Mouse (Mus musculus) lung, adult 2 months (tissue): ENCODE measurements around the gene Anks1b. TPM values are rescaled to one million over a fixed set of nuclear protein-coding genes. Genes with fewer than 3 reads are reported as not detected.

Experiments used
- DNase-seq: peaks from one replicate; pipeline ENCODE4 v3.0.0; 2022
- H3K4me1 ChIP-seq: fragments of 200-500 bp; 2 replicates; pipeline ENCODE4 v1.6.1; 2011; ENCODE audit warnings: low read length; ENCODE audit not compliant: control insufficient read depth, insufficient read depth
- H3K4me3 ChIP-seq: fragments of 200-500 bp; replicated peaks from 2 replicates; pipeline ENCODE3; 2011; ENCODE audit warnings: low read depth, mild to moderate bottlenecking, control low read depth, low read length; ENCODE audit errors: extremely low read depth
- CTCF ChIP-seq: fragments of 200-500 bp; IDR thresholded peaks from 2 replicates; pipeline ENCODE4 v1.5.1; 2011; ENCODE audit warnings: mild to moderate bottlenecking, low read length, control low read depth; ENCODE audit not compliant: insufficient read depth
- POLR2A ChIP-seq: fragments of 200-500 bp; IDR thresholded peaks from 2 replicates; pipeline ENCODE4 v1.6.1; 2011; ENCODE audit warnings: low read depth, mild to moderate bottlenecking, control low read depth, low read length, borderline replicate concordance; ENCODE audit errors: extremely low read depth
- WGBS: fragments of 180-500 bp; shearing (Covaris S2); methylation state at CpG from one replicate; pipeline ENCODE4 v1.1.7; 2018; 5-methylcytosine and 5-hydroxymethylcytosine counted together
- polyA plus RNA-seq: library from polyadenylated mRNA; depleted of rRNA; stranded (reverse); fragments of >200 nt; gene quantifications from 2 replicates; pipeline ENCODE4 v1.2.3, GENCODE M21; 2012

Gene Anks1b
- polyA plus RNA-seq, 1 experiment, result 0.41 TPM

DNA sequence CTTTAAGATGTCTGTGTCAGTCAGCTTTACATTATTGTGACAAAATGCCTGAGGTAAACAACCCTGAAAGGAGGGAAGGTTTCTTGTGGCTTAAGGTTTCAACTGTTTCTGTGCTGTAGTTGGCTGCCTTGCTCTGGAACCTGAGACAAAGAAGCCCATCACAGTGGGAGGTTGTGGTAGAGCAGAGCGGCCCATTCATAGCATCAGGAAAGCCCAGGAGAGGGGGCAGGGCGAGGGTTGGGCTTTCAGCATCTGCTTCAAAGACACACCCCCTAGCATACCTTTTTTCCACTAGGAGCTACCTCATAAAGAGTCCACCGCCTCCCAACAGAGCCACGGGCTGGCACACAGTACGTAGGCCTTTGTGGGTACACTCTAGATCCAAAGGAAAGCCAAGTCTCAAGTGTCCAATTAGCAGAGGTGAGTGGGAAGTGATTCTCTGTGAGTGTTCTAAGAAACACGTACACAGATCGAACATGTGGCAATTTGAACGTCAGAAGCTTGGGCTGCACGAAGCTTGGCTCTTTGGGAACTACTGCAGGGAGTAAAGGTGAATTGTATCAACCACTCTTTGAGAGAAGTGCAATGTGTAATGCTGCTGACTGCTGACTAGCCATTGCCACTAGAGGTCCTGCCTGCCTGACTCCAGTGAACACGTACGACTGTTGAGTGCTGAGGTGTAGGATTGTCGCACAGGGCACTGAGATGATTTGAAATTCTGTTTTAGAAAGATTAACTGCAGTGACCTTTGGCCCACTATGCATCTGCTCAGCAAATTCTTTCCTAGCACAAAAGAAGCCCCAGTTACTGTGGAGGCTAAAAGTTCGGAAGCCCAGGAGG, 906.5 kb downstream of the Anks1b start:
- TF ChIP-seq POLR2A, result no peak
- TF ChIP-seq CTCF, result no peak
- H3K4me1 ChIP-seq, result no peaks in the 10 kb centered on the region
- WGBS, result 54% methylated on average over 13 of the region's 13 CpGs
- H3K4me3 ChIP-seq, result no peak overlapping the region
- no peak for DNase-seq

DNA sequence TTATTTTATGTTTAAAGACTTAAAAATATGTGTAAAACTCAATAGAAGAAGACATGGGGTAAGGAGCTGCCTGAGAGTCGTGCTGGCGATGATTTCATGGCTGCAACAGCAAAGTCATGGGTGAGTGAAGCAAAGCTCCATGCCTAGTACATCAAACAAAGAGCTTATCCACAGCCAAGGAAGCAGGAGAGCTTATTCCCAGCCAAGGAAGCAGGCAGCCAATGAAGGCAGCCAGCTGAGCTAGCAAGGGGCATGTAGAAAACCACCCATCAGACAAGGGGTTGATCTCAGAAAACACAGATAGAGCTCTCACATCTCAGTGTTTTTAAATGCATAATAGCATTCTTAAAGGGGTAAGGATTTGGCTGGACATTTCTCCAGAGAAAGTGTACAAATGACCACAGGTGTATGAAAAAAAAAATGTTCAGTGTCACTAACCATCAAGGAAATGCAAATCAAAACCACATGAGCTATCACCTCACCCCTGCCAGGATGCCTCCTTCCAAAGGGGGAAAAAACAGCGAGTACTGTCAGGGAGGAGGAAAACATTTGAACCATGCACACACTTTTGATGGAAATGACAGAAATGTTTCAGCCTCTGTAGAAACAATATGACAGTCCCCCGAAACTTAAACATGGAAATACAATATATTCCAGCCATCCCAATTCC, 911.8 kb downstream of the Anks1b start:
- no peak overlapping the region for H3K4me3 ChIP-seq
- WGBS, result 70% methylated on average over 4 of the region's 4 CpGs
- DNase-seq, result no peak

DNA sequence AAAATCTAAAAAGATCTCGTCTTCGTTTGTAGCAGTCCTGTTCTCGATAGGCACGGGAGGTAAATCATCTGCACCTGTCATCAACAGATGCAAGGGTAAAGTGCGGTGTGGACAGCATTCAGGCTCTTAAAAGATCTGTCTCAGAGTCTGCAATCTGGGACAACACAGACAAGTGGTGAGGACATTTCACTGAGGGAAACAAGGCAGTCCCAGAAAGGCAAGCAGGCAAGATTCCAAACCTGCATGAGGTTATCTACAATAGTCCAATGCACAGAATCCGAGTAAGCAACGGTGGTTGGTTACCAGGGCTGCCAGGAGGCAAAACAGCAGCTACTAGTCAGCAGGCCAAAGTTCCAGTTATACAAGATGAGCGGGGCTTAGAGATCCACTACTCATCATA, 912.4 kb downstream of the Anks1b start:
- TF ChIP-seq CTCF (no peak), POLR2A (no peak)
- WGBS, result 83% methylated on average over 8 of the region's 8 CpGs
- Histone ChIP-seq H3K4me1 (no peaks in the 10 kb centered on the region), H3K4me3 (no peak overlapping the region)
- no peak for DNase-seq

More for the DNA sequence above, 911.8 kb downstream of the Anks1b start:
- H3K4me1 ChIP-seq, result no peaks in the 10 kb centered on the region
- TF ChIP-seq POLR2A (no peak), CTCF (no peak)

DNA sequence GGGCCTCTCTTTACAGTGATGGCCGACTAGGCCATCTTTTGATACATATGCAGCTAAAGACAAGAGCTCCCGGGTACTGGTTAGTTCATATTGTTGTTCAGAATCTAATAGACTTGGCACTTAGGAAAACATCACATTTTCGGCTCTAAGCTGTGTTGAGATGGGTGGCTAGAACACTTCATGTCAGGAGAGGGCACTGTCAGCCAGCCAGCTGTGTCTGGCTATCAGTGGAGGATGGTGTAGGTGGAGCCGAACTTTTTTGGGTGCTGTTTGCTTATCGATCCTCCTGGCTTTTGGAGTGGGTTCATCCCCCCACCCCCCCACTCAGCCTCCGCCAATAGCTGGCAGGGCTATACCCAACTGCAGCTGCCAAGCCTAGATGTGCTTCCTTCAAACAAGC, 929.8 kb downstream of the Anks1b start:
- no peak for DNase-seq
- no peaks in the 10 kb centered on the region for H3K4me1 ChIP-seq
- H3K4me3 ChIP-seq, result no peak overlapping the region
- 38% methylated on average over 6 of the region's 6 CpGs for WGBS
- TF ChIP-seq CTCF (no peak), POLR2A (no peak)

DNA sequence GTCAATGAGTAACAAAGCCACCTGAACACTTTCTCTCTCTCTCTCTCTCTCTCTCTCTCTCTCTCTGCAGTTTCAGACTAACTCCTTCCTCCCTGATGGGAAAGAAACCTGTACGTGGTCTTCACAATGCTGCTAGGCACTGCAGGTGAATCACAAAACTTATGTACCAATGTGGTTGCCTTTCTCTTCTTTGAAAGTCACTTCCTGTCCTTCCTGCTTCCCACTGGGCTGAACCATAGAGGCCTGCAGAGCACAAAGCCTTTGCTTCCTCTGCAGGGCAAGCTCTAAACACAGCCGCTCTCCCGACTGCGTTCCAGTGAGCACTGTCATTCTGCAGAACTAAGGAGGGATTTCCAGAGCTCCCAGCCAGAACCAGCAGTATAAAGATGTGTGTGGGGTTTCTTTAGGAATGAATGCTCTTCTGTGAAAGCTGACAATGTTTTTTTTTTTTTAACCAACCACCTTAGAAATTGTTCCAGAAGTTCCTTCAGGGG, 931.3 kb downstream of the Anks1b start:
- no peaks in the 10 kb centered on the region for H3K4me1 ChIP-seq
- no peak overlapping the region for H3K4me3 ChIP-seq
- TF ChIP-seq POLR2A (no peak), CTCF (no peak)
- DNase-seq, result no peak
- WGBS, result 23% methylated on average over 4 of the region's 4 CpGs

DNA sequence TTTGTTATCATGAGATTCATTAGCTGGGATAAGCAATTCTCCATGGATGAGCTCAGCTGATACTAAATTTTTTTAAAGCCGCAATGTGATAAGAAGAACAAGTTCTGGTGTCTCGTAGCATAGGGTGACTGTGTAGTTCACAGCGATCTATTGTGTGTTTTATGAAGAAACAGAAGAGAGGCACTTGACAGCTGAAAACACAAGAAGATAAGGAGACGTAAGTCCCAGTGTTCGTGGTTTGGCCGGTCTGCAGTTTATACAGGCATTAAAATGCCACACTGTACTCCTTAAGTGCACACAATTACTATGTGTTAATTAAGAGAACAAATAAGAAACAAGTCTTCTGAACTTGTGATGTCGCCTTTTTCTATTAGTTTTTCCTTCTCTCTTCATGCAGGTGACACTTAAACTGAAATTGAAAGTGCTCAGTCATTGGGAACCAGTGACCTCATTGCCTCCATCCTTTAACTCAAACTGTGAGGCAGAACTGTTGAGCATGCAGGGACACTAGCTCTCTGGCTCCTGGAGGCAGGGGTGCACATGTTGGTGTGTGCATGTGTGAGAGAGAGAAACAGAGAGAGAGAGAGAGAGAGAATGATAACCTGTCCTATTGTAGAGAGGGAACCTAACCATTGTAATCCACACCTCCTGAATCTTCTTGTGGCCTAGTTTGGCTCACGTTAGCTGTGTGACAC, 935.5 kb downstream of the Anks1b start:
- DNase-seq, result no peak
- no peak overlapping the region for H3K4me3 ChIP-seq
- H3K4me1 ChIP-seq, result no peaks in the 10 kb centered on the region
- no peak for TF ChIP-seq CTCF
- TF ChIP-seq POLR2A, result no peak
- 74% methylated on average over 8 of the region's 8 CpGs for WGBS

DNA sequence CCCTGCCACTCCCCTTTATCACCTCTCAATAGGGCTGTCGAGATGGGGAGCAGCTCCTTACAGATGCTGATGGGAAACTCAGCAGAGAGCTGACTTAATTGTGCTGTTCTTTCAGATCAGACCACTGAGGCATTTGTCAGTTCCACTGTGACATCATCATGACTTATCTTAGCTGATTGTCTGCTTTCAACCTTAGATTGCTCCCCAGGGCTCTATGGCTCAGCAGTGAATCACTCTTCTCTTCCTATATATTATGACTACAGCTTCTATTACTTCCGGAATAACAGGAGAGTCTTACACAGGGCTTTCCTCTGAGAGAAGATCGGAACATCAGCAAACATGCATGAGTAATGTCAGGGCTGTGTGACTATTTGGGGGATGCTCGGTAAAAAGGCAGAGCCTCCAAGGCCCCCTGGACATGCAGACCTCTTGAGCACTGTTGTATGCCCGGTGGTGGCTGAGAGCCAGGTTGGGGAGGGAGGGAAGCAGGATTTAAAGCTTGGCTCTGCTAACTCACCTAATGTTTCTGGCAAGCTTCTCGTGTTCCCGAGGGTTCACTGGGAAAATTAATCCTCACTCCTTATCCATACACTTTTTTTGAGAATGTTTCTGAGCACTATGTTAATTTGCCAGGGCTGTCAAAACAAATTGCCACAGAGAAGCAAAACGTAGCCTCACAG, 936.7 kb downstream of the Anks1b start:
- Histone ChIP-seq H3K4me3 (no peak overlapping the region), H3K4me1 (no peaks in the 10 kb centered on the region)
- no peak for DNase-seq
- TF ChIP-seq CTCF (no peak), POLR2A (no peak)
- 29% methylated on average over 8 of the region's 8 CpGs for WGBS

DNA sequence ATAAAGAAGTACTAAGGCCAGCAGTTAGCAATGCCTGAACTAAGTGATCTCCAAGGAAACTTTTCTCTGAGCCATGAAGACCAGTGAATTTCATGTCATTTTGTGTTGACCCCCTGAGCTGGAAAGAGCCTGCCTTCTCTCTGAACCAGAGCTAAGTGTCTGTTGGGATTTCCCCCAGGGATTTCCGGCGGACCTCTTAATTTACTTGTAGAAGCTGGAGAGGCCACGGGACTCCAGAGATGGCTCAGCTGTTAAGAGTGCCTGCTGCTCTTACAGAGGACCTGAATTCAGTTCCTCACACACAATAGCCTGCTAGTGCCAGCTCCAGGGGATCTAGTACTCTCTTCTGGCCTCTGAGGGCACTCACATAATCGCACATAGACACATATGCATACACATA, 938.1 kb downstream of the Anks1b start:
- DNase-seq, result no peak
- Histone ChIP-seq H3K4me1 (no peaks in the 10 kb centered on the region), H3K4me3 (no peak overlapping the region)
- 74% methylated on average over 4 of the region's 4 CpGs for WGBS
- TF ChIP-seq CTCF, result no peak
- TF ChIP-seq POLR2A, result no peak

DNA sequence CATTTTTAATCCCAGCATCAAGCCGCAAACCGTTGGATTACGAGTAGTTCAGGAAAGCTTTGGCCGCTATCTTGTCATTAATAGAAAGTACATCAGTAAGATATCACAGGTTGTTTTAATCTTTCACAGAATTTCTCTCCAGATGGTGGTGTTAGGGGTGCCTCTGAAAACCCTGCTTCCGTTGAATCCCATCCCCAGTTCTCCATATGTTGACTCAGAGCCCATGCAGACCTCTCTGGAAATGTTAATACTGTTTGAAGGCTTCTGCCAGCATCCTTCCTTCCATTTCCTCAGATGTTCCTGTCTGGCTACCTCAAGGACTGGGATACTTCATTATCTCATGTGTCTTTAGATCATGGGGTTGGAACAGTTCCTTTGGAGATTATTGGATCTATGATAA, 940.0 kb downstream of the Anks1b start:
- no peak for DNase-seq
- H3K4me1 ChIP-seq, result no peaks in the 10 kb centered on the region
- 91% methylated on average over 5 of the region's 5 CpGs for WGBS
- no peak overlapping the region for H3K4me3 ChIP-seq
- TF ChIP-seq POLR2A (no peak), CTCF (no peak)
